Mouse (Mus musculus) layer of hippocampus, adult 9-10 months (tissue): ENCODE data around the gene Mapk8.
"Not testable (repeated sequence)": the region's sequence is repeated elsewhere in the genome, so short reads cannot be mapped to it uniquely, and the experiment has no call there.

ENCODE experiments used
- DNase-seq: peaks from one replicate; pipeline ENCODE4 v3.0.0; 2022; ENCODE audit warnings: low spot score

Mapk8 gene

DNA sequence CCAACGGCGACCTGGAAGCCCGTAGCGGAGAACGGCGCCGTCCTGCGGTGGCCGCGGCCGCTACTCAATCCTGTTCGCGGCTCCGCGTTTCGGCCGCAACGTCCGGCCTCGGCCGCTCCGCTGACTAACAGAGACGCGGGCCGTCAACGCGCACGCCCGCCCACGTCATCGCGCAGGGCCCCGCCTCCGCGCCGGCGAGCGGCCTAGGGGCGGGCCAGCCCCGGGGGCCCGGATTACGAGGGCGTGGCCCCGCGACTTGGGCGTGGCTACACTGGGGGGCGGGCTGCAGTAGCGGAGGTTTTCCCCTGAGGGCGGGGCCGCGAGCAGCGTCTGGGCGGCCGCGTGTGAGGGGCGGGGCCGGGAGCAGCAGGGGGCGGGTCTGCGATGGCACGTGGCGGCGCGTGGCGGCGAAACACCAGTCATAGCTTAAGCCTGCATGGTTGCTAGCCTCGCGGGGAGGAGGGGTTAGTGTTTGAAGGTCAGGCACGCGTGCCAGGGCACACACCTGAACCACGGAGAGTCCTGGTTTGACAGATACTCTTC lies at the start of gene Mapk8:
Mapk8 (minus strand) TSS at position 132 of the 543 bp plus-strand sequence.
- DNase-seq: peak; percentile 82

DNA sequence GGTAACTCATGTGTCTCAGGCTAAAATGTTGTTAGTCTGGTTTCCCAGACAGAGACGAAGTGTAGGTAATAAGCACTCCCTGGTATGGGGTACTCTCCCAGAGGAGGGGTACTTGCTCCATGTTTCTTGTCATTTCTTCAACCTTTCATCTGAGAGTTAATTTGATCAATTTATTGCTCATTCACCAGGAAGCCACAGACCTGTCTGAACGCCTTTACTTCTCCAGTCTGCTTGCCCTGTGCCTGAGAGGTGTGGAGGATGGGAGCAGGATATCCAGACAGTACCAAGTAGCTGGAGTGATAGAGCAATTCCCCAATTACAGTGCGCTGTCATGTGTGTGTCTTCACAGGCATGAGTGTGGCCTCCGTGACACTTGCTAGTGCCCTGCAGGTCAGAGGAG lies 48.3 kb upstream of the Mapk8 start:
- DNase-seq: no peak

DNA sequence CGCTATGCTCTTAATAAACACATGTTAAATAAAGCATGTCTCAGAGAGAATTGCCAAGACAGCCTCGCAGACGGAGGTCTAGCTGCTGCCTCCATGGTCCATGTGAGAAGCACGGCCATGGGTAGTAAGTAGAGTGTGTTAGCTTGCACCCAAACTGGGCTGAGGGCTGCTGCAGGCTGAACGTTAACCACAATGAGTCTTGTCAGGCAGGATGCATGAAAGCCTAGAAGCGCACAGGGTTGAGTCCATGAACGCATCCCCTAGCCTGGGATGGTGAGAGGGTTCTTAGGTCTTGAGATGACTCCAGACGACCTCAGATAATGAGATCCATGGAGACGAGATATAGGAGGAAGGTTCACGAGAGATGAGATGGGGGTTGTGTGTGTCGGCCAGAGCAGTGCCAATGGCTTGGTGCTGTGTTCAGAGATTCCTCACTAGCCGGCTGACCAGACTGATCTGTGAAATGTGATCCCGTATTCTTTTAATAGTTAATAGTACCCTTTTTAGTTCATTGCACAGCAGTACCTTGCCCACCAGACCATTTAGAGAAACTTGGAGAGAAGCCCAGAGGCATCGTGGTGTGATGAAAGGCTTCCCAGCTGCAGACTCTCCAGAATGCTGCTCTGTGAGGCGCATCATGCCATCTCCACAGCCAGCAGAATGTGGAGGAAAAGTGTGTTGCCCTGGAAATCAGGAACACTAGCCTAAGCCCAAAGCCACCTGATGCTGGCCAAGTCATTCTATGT lies 41.0 kb upstream of the Mapk8 start:
- no peak for DNase-seq

DNA sequence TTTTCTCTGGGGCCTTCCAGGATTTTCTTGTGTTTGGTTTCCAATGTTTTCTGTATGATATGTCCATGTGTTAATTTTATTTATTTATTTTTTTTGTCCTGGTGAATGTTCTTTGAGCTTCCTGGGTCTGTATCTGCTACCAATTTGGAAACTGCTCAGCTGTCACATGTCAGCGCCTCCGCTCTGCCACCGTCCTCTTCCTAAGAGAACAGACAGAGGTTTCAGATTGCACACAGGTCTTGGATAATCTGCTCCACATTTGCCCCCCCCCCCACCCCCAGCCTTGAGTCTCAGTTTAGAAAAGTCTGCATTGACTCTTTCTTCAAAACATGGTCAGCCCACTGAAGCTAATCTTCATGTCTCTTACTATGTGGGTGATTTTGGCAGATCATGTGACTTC lies 35.0 kb upstream of the Mapk8 start:
- no peak for DNase-seq

- DNase-seq: no peak
Measured at GRCm38 (mm10) chr14:33476094-33476760, 29.3 kb upstream of the Mapk8 start.

- DNase-seq: no peak
Measured at GRCm38 (mm10) chr14:33474461-33474860, 27.5 kb upstream of the Mapk8 start.

DNA sequence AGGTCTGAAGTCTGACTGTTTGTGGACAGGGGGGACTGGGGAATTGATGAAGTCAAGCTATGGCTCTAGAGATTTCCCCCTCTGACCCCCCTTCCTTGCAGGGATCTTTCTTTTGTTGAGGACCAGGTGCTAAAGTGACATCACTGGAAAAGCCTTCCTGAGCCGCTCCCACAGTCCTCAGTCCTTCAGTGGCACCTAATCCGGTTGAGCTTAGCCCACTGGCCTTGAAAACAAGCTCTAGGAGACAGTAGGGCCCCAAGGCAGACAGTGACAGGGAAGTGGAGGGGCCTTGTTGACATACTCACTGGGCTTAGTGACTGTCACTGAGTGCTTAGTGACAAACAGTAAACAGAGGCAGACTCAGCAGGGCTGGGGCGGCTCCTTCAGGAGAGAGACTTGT lies 24.4 kb upstream of the Mapk8 start, which contains the start of gene Frmpd2:
Frmpd2 (plus strand) TSS at position 366 of the 400 bp plus-strand sequence.
- no peak for DNase-seq

- DNase-seq: no peak
Measured at GRCm38 (mm10) chr14:33467766-33468165, 20.8 kb upstream of the Mapk8 start.

- no peak for DNase-seq
Measured at GRCm38 (mm10) chr14:33463658-33464057, 16.7 kb upstream of the Mapk8 start.

GRCm38 (mm10) chr14:33450331-33450730 lies 3.4 kb upstream of the Mapk8 start:
- DNase-seq: no peak

GRCm38 (mm10) chr14:33449296-33449840 lies 2.4 kb upstream of the Mapk8 start:
- DNase-seq: no peak

DNA sequence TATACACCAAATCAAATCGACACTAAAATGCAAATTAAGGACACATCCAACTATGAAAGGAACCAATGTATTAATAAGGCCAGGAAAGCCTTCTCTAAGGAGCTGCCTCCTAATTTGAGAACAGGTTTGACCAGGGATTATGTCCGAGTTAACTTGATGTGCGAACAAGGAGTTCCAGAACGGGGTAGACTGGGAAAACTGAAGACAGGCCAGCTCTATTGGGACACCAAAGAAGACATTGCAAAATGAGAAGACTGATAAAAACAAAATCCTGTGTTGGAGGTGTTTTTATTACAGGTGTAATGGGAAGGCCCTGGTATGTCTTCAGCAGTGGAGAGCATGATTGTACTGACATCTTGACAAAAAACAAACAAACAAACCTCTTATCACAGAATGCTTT lies 1.3 kb upstream of the Mapk8 start:
- no peak for DNase-seq

- DNase-seq: no peak
Measured at GRCm38 (mm10) chr14:33446561-33447023, 366 bp downstream of the Mapk8 start.

- no peak for DNase-seq
Measured at GRCm38 (mm10) chr14:33445962-33446361, 996 bp downstream of the Mapk8 start.

GRCm38 (mm10) chr14:33443780-33444179 lies 3.2 kb downstream of the Mapk8 start:
- no peak for DNase-seq

DNA sequence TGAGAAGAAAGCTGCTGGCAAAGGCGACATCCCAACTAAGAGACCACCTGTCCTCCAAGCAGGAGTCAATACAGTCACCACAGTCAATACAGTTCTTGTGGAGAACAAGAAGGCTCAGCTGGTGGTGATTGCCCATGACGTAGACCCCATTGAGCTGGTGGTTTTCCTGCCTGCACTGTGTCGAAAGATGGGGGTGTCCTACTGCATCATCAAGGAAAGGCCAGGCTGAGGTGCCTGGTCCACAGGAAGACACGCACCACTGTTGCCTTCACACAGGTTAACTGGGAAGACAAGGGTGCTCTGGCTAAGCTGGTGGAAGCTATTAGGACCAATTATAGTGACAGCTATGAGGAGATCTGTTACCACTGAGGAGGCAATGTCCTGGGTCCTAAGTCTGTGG lies 14.5 kb downstream of the Mapk8 start:
- DNase-seq: not testable (repeated sequence)

GRCm38 (mm10) chr14:33424124-33424523 lies 22.8 kb downstream of the Mapk8 start:
- no peak for DNase-seq

GRCm38 (mm10) chr14:33423003-33423402 lies 24.0 kb downstream of the Mapk8 start:
- no peak for DNase-seq

- DNase-seq: no peak
Measured at GRCm38 (mm10) chr14:33418311-33418909, 28.5 kb downstream of the Mapk8 start.

DNA sequence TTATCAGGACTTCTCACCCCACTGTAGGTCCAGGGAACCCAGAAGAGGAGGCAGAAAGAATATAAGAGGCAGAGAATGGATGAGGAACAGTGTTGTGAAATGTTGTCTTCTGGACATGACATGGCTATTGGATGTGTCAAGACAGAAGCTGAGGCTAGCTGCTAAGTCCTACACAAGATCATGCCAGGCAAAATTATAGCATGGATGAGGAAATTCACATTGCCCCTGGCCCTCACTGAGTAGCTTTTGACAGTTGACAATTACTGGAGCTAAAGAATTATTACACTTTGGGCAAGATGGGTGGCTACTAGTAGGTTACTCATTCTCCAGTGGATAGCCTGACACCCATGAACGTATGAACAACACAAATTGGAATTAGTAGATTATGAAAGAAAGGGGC lies 31.2 kb downstream of the Mapk8 start:
- no peak for DNase-seq

DNA sequence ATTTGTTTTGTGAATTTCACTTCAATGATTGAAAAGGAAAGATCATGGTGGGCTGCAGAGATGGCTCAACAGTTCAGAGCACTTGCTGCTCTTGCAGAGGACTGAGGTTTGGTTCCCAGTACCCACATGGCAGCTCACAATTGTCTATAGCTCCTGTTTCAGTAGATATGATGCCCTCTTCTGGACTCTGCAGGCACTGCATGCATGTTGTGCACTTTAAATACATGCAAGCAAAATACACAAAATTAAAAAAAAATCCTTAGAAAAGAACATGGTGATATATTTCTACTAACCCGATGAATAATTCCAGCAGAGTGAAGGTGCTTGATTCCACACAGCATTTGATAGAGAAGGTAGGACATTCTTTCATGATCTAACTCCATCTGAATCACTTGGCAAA lies 44.6 kb downstream of the Mapk8 start:
- no peak for DNase-seq

DNA sequence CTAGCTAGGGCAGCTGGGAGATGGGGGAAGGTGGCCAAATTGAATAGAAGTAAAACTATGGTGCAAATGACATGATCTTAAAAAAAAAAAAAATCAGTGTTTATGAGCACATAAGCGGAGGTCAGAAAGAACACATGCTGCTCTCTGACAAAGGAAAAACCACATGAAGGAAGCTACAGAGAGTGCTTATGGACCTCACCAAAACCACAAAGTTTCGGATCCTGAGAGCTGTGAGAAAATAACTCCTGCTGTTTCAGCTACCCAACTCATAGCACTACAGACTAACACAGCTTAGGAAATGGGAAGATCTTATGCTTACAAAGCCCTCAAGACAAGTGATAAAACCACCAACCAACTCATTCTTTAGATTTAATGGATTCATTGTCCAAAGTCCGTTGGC lies 46.9 kb downstream of the Mapk8 start:
- DNase-seq: no peak
